29 mouse cellular contexts compared by ENCODE assay signal in genomic region chr17:15388892-15389291, GRCm38 (mm10). TPM values are rescaled to one million over a fixed set of nuclear protein-coding genes. Genes with fewer than 3 reads are reported as not detected.
DNase-seq lines count a peak whose midpoint lies in the region; ATAC-seq and TF ChIP-seq lines count a peak whose summit lies in the region.
"Had no signal": no experiment of that assay in that cellular context is flagged by ENCODE, and none has a peak within 500 bp of the region (broad histone marks: within the 10 kb centered on the region; RNA-seq: fewer than 3 reads in every experiment).

No protein-coding gene starts in this region.

- no peak for TF ChIP-seq EP300 in stomach, postnatal 0 days (optimal IDR thresholded peaks at IDR 0.05)

- DNase-seq in kidney, adult 2 months: no peak
- no peak for DNase-seq in kidney, postnatal 14 days
- DNase-seq in stomach, postnatal 0 days (ENCODE audit: low spot score): no peak
- DNase-seq in liver, embryonic 13.5 days: no peak
- DNase-seq in hindbrain, embryonic 10.5 days (ENCODE audit: low spot score): no peak
- no peak for DNase-seq in heart, adult 8-10 months (ENCODE audit: low spot score)
- DNase-seq: adrenal gland, adult 2 months; adrenal gland, postnatal 36 days; cerebellum, adult 18-20 months; cerebellum, postnatal 10 days; layer of hippocampus, adult 9-11 months; lung, embryonic 14.5 days; lung, postnatal 14 days; thymus, adult 18-20 months; thymus, postnatal 25 days had no signal

- no peaks in the 10 kb centered on the region for H3K9me3 ChIP-seq in stomach, embryonic 15.5 days
- no peaks in the 10 kb centered on the region for H3K9me3 ChIP-seq in stomach, postnatal 0 days (ENCODE audit: control insufficient read depth, low read length)
- H3K9me3 ChIP-seq in liver, embryonic 13.5 days (replicated peaks): no peaks in the 10 kb centered on the region
- no peaks in the 10 kb centered on the region for H3K9me3 ChIP-seq in hindbrain, embryonic 10.5 days
- H3K9me3 ChIP-seq: embryonic facial prominence, embryonic 13.5 days; forebrain, embryonic 10.5 days; forebrain, embryonic 15.5 days; heart, embryonic 10.5 days; heart, embryonic 15.5 days; hindbrain, embryonic 12.5 days; limb, embryonic 10.5 days; limb, embryonic 15.5 days; midbrain, embryonic 10.5 days; midbrain, embryonic 15.5 days; neural tube, embryonic 15.5 days had no signal

- H3K9ac ChIP-seq in stomach, embryonic 15.5 days: no peak overlapping the region
- H3K9ac ChIP-seq in stomach, postnatal 0 days (ENCODE audit: low read length): no peak overlapping the region
- H3K9ac ChIP-seq in liver, embryonic 13.5 days: no peak overlapping the region
- H3K9ac ChIP-seq: embryonic facial prominence, embryonic 13.5 days; forebrain, embryonic 15.5 days; heart, embryonic 15.5 days; hindbrain, embryonic 12.5 days; limb, embryonic 15.5 days; lung, embryonic 14.5 days; midbrain, embryonic 15.5 days; neural tube, embryonic 15.5 days had no signal

- no peak for TF ChIP-seq POLR2A in kidney, adult 2 months (IDR thresholded peaks at IDR 0.05; ENCODE audit: low read depth, low read length)

- no peaks in the 10 kb centered on the region for H3K36me3 ChIP-seq in kidney, adult 2 months (ENCODE audit: control insufficient read depth, insufficient read depth, low read length)
- H3K36me3 ChIP-seq in stomach, embryonic 15.5 days: no peaks in the 10 kb centered on the region
- H3K36me3 ChIP-seq in stomach, postnatal 0 days (ENCODE audit: control insufficient read depth, insufficient read depth, low read length): no peaks in the 10 kb centered on the region
- no peaks in the 10 kb centered on the region for H3K36me3 ChIP-seq in liver, embryonic 13.5 days
- H3K36me3 ChIP-seq in hindbrain, embryonic 10.5 days: no peaks in the 10 kb centered on the region
- H3K36me3 ChIP-seq: embryonic facial prominence, embryonic 13.5 days; forebrain, embryonic 10.5 days; forebrain, embryonic 15.5 days; heart, embryonic 10.5 days; heart, embryonic 15.5 days; hindbrain, embryonic 12.5 days; limb, embryonic 10.5 days; limb, embryonic 15.5 days; midbrain, embryonic 10.5 days; midbrain, embryonic 15.5 days; neural tube, embryonic 15.5 days had no signal

- peak; percentile 27; the same call in 1 of the 2 replicates for ATAC-seq in stomach, embryonic 15.5 days (ENCODE audit: insufficient read depth, low FRiP score, low read depth)
- ATAC-seq in stomach, postnatal 0 days (ENCODE audit: low FRiP score, low TSS enrichment): no peak
- peak; percentile 29; the same call in 1 of the 2 replicates for ATAC-seq in liver, embryonic 13.5 days (ENCODE audit: low read depth)
- no peak for ATAC-seq in megakaryocyte progenitor cell, adult 5-6 weeks (replicated peaks; ENCODE audit: poor library complexity)
- ATAC-seq: activated CD4-positive, CD25-positive, alpha-beta regulatory T cell, adult 4 months; forebrain, embryonic 15.5 days; midbrain, embryonic 15.5 days had no signal

- no peak for TF ChIP-seq CTCF in kidney, adult 2 months (conservative IDR thresholded peaks at IDR 0.05; ENCODE audit: insufficient read depth, insufficient read length, low read depth, low read length)
- TF ChIP-seq CTCF in stomach, postnatal 0 days (IDR thresholded peaks at IDR 0.05; ENCODE audit: low read depth): no peak

- H3K4me2 ChIP-seq in stomach, embryonic 15.5 days: no peak overlapping the region
- no peak overlapping the region for H3K4me2 ChIP-seq in stomach, postnatal 0 days (replicated peaks; ENCODE audit: low read depth)
- H3K4me2 ChIP-seq in liver, embryonic 13.5 days: no peak overlapping the region
- H3K4me2 ChIP-seq: embryonic facial prominence, embryonic 13.5 days; forebrain, embryonic 15.5 days; heart, embryonic 15.5 days; hindbrain, embryonic 12.5 days; limb, embryonic 15.5 days; lung, embryonic 14.5 days; midbrain, embryonic 15.5 days; neural tube, embryonic 15.5 days had no signal

- WGBS in kidney, adult 2 months: 30% methylated on average over 4 of the region's 4 CpGs
- WGBS in stomach, embryonic 15.5 days: 65% methylated on average over 4 of the region's 4 CpGs
- 61% methylated on average over 4 of the region's 4 CpGs for WGBS in stomach, postnatal 0 days
- WGBS in liver, embryonic 13.5 days (ENCODE audit: insufficient replicate concordance): 50% methylated on average over 4 of the region's 4 CpGs
- 80% methylated on average over 4 of the region's 4 CpGs for WGBS in hindbrain, embryonic 10.5 days

- peaks cover 8% of the 10 kb centered on the region; the same call in 1 of the 2 replicates for H3K4me1 ChIP-seq in kidney, adult 2 months (ENCODE audit: control insufficient read depth, insufficient read depth, low read length)
- H3K4me1 ChIP-seq in stomach, embryonic 15.5 days: no peaks in the 10 kb centered on the region
- no peaks in the 10 kb centered on the region for H3K4me1 ChIP-seq in stomach, postnatal 0 days (replicated peaks; ENCODE audit: control insufficient read depth, insufficient read depth)
- H3K4me1 ChIP-seq in liver, embryonic 13.5 days (replicated peaks): no peaks in the 10 kb centered on the region
- no peaks in the 10 kb centered on the region for H3K4me1 ChIP-seq in hindbrain, embryonic 10.5 days (replicated peaks)
- H3K4me1 ChIP-seq: embryonic facial prominence, embryonic 13.5 days; forebrain, embryonic 10.5 days; forebrain, embryonic 15.5 days; heart, embryonic 10.5 days; heart, embryonic 15.5 days; hindbrain, embryonic 12.5 days; limb, embryonic 10.5 days; limb, embryonic 15.5 days; midbrain, embryonic 10.5 days; midbrain, embryonic 15.5 days; neural tube, embryonic 15.5 days had no signal

- H3K27me3 ChIP-seq in kidney, adult 2 months (replicated peaks; ENCODE audit: control insufficient read depth, insufficient read depth, low read length): no peaks in the 10 kb centered on the region
- H3K27me3 ChIP-seq in stomach, embryonic 15.5 days (replicated peaks): no peaks in the 10 kb centered on the region
- H3K27me3 ChIP-seq in stomach, postnatal 0 days (ENCODE audit: control insufficient read depth, insufficient read depth, low read length): no peaks in the 10 kb centered on the region
- H3K27me3 ChIP-seq in liver, embryonic 13.5 days: peaks cover 21% of the 10 kb centered on the region
- peaks cover 18% of the 10 kb centered on the region for H3K27me3 ChIP-seq in hindbrain, embryonic 10.5 days (ENCODE audit: insufficient read depth, poor library complexity, severe bottlenecking)
- H3K27me3 ChIP-seq: forebrain, embryonic 15.5 days had no signal

- H3K27ac ChIP-seq in kidney, adult 2 months (ENCODE audit: insufficient read depth, low read depth, low read length): peak overlapping the region; percentile 85
- H3K27ac ChIP-seq in stomach, embryonic 15.5 days: peak overlapping the region; percentile 81
- no peak overlapping the region for H3K27ac ChIP-seq in stomach, postnatal 0 days (replicated peaks)
- H3K27ac ChIP-seq in liver, embryonic 13.5 days: no peak overlapping the region
- H3K27ac ChIP-seq in hindbrain, embryonic 10.5 days: no peak overlapping the region
- H3K27ac ChIP-seq: embryonic facial prominence, embryonic 13.5 days; forebrain, embryonic 10.5 days; forebrain, embryonic 15.5 days; heart, embryonic 10.5 days; heart, embryonic 15.5 days; hindbrain, embryonic 12.5 days; limb, embryonic 10.5 days; limb, embryonic 15.5 days; midbrain, embryonic 10.5 days; midbrain, embryonic 15.5 days; neural tube, embryonic 15.5 days had no signal

- no peak overlapping the region for H3K4me3 ChIP-seq in kidney, adult 2 months (ENCODE audit: insufficient read depth, low read depth, low read length)
- no peak overlapping the region for H3K4me3 ChIP-seq in stomach, embryonic 15.5 days (replicated peaks)
- no peak overlapping the region for H3K4me3 ChIP-seq in stomach, postnatal 0 days (ENCODE audit: low read depth, low read length)
- H3K4me3 ChIP-seq in liver, embryonic 13.5 days (replicated peaks): no peak overlapping the region
- no peak overlapping the region for H3K4me3 ChIP-seq in hindbrain, embryonic 10.5 days
- H3K4me3 ChIP-seq: embryonic facial prominence, embryonic 13.5 days; forebrain, embryonic 10.5 days; forebrain, embryonic 15.5 days; heart, embryonic 10.5 days; heart, embryonic 15.5 days; hindbrain, embryonic 12.5 days; limb, embryonic 10.5 days; limb, embryonic 15.5 days; midbrain, embryonic 10.5 days; midbrain, embryonic 15.5 days; neural tube, embryonic 15.5 days had no signal

RNA-seq across cellular contexts. Expression of gene Fam120b, which starts 7.1 kb away (rescaled TPM):
- polyA plus RNA-seq in kidney, adult 2 months (2012; rRNA removed): 11.7 and 12.3 TPM in 2 replicates
- 26.3 and 26.8 TPM in 2 replicates for polyA plus RNA-seq in stomach, embryonic 15.5 days (2015; fragmentation: Nextera tagmentation; extraction: Ambion mirVana)
- polyA plus RNA-seq in stomach, postnatal 0 days (2015; fragmentation: Nextera tagmentation; extraction: Ambion mirVana): 10.0 and 12.1 TPM in 2 replicates
- 6.3 and 7.3 TPM in 2 replicates for polyA plus RNA-seq in liver, embryonic 13.5 days (2015; fragmentation: Nextera tagmentation; extraction: Ambion mirVana)
- 9.7 and 13.1 TPM in 2 replicates for total RNA-seq in megakaryocyte progenitor cell, adult 5-6 weeks (2015)
- total RNA-seq in megakaryocyte progenitor cell, adult 5-6 weeks (2017): 12.2 and 13.4 TPM in 2 replicates
- 28.0 and 30.7 TPM in 2 replicates for polyA plus RNA-seq in hindbrain, embryonic 10.5 days (2016; fragmentation: Nextera tagmentation; extraction: Ambion mirVana)
- 10 to 100 TPM; 11.2 to 14.7 (median 14.2) TPM for total RNA-seq in heart, adult 8-10 months (2022)

RNA-seq across cellular contexts. Expression of gene Dll1, which starts 12.2 kb away (rescaled TPM):
- polyA plus RNA-seq in kidney, adult 2 months (2012; rRNA removed): 12.3 and 14.1 TPM in 2 replicates
- polyA plus RNA-seq in stomach, embryonic 15.5 days (2015; fragmentation: Nextera tagmentation; extraction: Ambion mirVana): 14.2 and 16.0 TPM in 2 replicates
- 3.5 and 4.4 TPM in 2 replicates for polyA plus RNA-seq in stomach, postnatal 0 days (2015; fragmentation: Nextera tagmentation; extraction: Ambion mirVana)
- polyA plus RNA-seq in liver, embryonic 13.5 days (2015; fragmentation: Nextera tagmentation; extraction: Ambion mirVana): 1.1 and 1.3 TPM in 2 replicates
- total RNA-seq in megakaryocyte progenitor cell, adult 5-6 weeks (2015): not detected in 2 replicates
- 0.24 TPM in 1 of 2 replicates, not detected in the other for total RNA-seq in megakaryocyte progenitor cell, adult 5-6 weeks (2017)
- 67.6 and 90.9 TPM in 2 replicates for polyA plus RNA-seq in hindbrain, embryonic 10.5 days (2016; fragmentation: Nextera tagmentation; extraction: Ambion mirVana)
- 1 to 10 TPM; 3.7 to 7.3 (median 5.7) TPM for total RNA-seq in heart, adult 8-10 months (2022)

Comparison
In these comparisons a context has a peak if more than half of its experiments do, and no peak if none do; other contexts are left out.
1. H3K27ac ChIP-seq: peak in kidney, adult 2 months (single experiment) and stomach, embryonic 15.5 days (single experiment); none in stomach, postnatal 0 days (single experiment), liver, embryonic 13.5 days (single experiment) and hindbrain, embryonic 10.5 days (single experiment).
2. ATAC-seq: peak in stomach, embryonic 15.5 days (single experiment) and liver, embryonic 13.5 days (single experiment); none in stomach, postnatal 0 days (single experiment) and megakaryocyte progenitor cell, adult 5-6 weeks (single experiment).